Mouse (Mus musculus) midbrain, embryonic 13.5 days (tissue): ENCODE measurements around the gene Fam229b. TPM values are rescaled to one million over a fixed set of nuclear protein-coding genes. Genes with fewer than 3 reads are reported as not detected.

Source experiments
- ATAC-seq: fragments of 200-750 bp; cut with Nextera tagmentation; 2 replicates; pipeline ENCODE4 v1.8.0; 2017; ENCODE audit warnings: mild to moderate bottlenecking, moderate TSS enrichment, moderate library complexity
- H3K27ac ChIP-seq: fragments of 300-500 bp; sonication (generic); 2 replicates; pipeline ENCODE4 v1.5.1; 2015; ENCODE audit warnings: inconsistent platforms, mild to moderate bottlenecking, moderate library complexity
- H3K27me3 ChIP-seq: fragments of 300-500 bp; sonication (generic); 2 replicates; pipeline ENCODE4 v1.6.1; 2015; ENCODE audit warnings: mild to moderate bottlenecking, inconsistent platforms
- H3K36me3 ChIP-seq: fragments of 300-500 bp; sonication (generic); 2 replicates; pipeline ENCODE4 v1.6.1; 2015; ENCODE audit warnings: mild to moderate bottlenecking, inconsistent platforms
- H3K4me1 ChIP-seq: fragments of 300-500 bp; sonication (generic); replicated peaks from 2 replicates; pipeline ENCODE4 v1.6.1; 2015; ENCODE audit warnings: inconsistent platforms
- H3K4me2 ChIP-seq: fragments of 300-500 bp; sonication (generic); replicated peaks from 2 replicates; pipeline ENCODE4 v1.6.1; 2015; ENCODE audit warnings: moderate library complexity, mild to moderate bottlenecking, inconsistent platforms
- H3K4me3 ChIP-seq: fragments of 300-500 bp; sonication (generic); replicated peaks from 2 replicates; pipeline ENCODE4 v1.5.1; 2015; ENCODE audit warnings: mild to moderate bottlenecking, inconsistent platforms
- H3K9ac ChIP-seq: fragments of 300-500 bp; sonication (generic); replicated peaks from 2 replicates; pipeline ENCODE4 v1.6.1; 2015; ENCODE audit warnings: mild to moderate bottlenecking, inconsistent platforms
- H3K9me3 ChIP-seq: fragments of 300-500 bp; sonication (generic); 2 replicates; pipeline ENCODE4 v1.6.1; 2016; ENCODE audit warnings: mild to moderate bottlenecking, inconsistent platforms
- WGBS: fragments of 180-500 bp; shearing (Covaris S2); methylation state at CpG from one replicate; pipeline ENCODE4 v1.1.7; 2015; 5-methylcytosine and 5-hydroxymethylcytosine counted together
- polyA plus RNA-seq: library from polyadenylated mRNA; unstranded; fragments of >200 nt; fragmentation: Nextera tagmentation; extraction: Ambion mirVana; gene quantifications from 2 replicates; pipeline ENCODE4 v1.2.1, GENCODE M21; 2015

Fam229b gene
- 30.6 and 31.7 TPM in 2 replicates for polyA plus RNA-seq

GRCm38 (mm10) chr10:39133462-39134310 is at the start of gene Fam229b, which contains the start of gene Tube1:
Gene Fam229b, minus strand, starts transcription at chr10:39133914.
Gene Tube1, plus strand, starts transcription at chr10:39133976.
- Histone ChIP-seq H3K9me3 (no peaks in the 10 kb centered on the region), H3K27ac (peak within 1 kb of the TSS; percentile 74), H3K4me2 (peak within 1 kb of the TSS; percentile 93), H3K36me3 (peaks cover 14% of the 10 kb centered on the region), H3K4me3 (peak within 1 kb of the TSS; percentile 74), H3K4me1 (peaks cover 22% of the 10 kb centered on the region), H3K27me3 (no peaks in the 10 kb centered on the region), H3K9ac (peak within 1 kb of the TSS; percentile 80)
- peak; percentile 93 for ATAC-seq
- 5% methylated on average over 47 of the region's 47 CpGs for WGBS

- 91% methylated on average over 5 of the region's 5 CpGs for WGBS
- no peak for ATAC-seq
- no peak overlapping the region for H3K27ac ChIP-seq
- H3K4me3 ChIP-seq = no peak overlapping the region
- no peak overlapping the region for H3K9ac ChIP-seq
- H3K4me1 ChIP-seq = peaks cover 17% of the 10 kb centered on the region
- H3K4me2 ChIP-seq = no peak overlapping the region
- peaks cover 4% of the 10 kb centered on the region for H3K9me3 ChIP-seq
- no peaks in the 10 kb centered on the region for H3K36me3 ChIP-seq
- H3K27me3 ChIP-seq = no peaks in the 10 kb centered on the region
Measured at GRCm38 (mm10) chr10:39176981-39177380, 43.3 kb upstream of the Fam229b start.

- WGBS = 46% methylated on average over 13 of the region's 13 CpGs
- H3K27ac ChIP-seq = peak overlapping the region; percentile 96
- H3K27me3 ChIP-seq = peaks cover 4% of the 10 kb centered on the region; the same call in 1 of the 2 replicates
- H3K4me1 ChIP-seq = peaks cover 30% of the 10 kb centered on the region
- peaks cover 1% of the 10 kb centered on the region; the same call in 1 of the 2 replicates for H3K9me3 ChIP-seq
- H3K4me2 ChIP-seq = no peak overlapping the region
- H3K36me3 ChIP-seq = no peaks in the 10 kb centered on the region
- no peak overlapping the region for H3K9ac ChIP-seq
- H3K4me3 ChIP-seq = no peak overlapping the region
- ATAC-seq = no peak
Measured at GRCm38 (mm10) chr10:39173077-39173476, 39.4 kb upstream of the Fam229b start.

- H3K9me3 ChIP-seq = no peaks in the 10 kb centered on the region
- H3K27ac ChIP-seq = peak overlapping the region; percentile 96
- H3K27me3 ChIP-seq = peaks cover 4% of the 10 kb centered on the region; the same call in 1 of the 2 replicates
- ATAC-seq = no peak
- no peak overlapping the region for H3K9ac ChIP-seq
- 79% methylated on average over 6 of the region's 6 CpGs for whole genome bisulfite sequencing
- H3K4me2 ChIP-seq = peak overlapping the region; percentile 63
- no peak overlapping the region for H3K4me3 ChIP-seq
- H3K4me1 ChIP-seq = peaks cover 30% of the 10 kb centered on the region
- H3K36me3 ChIP-seq = no peaks in the 10 kb centered on the region
Measured at GRCm38 (mm10) chr10:39172540-39172931, 38.8 kb upstream of the Fam229b start.

- peak overlapping the region; percentile 42 for H3K4me3 ChIP-seq
- no peaks in the 10 kb centered on the region for H3K9me3 ChIP-seq
- peak; percentile 84 for ATAC-seq
- H3K27ac ChIP-seq = peak overlapping the region; percentile 96
- H3K36me3 ChIP-seq = no peaks in the 10 kb centered on the region
- H3K4me2 ChIP-seq = peak overlapping the region; percentile 63
- peaks cover 30% of the 10 kb centered on the region for H3K4me1 ChIP-seq
- 7% methylated on average over 26 of the region's 26 CpGs for WGBS
- peaks cover 6% of the 10 kb centered on the region; the same call in 1 of the 2 replicates for H3K27me3 ChIP-seq
- H3K9ac ChIP-seq = peak overlapping the region; percentile 70
Measured at GRCm38 (mm10) chr10:39171603-39172539, 38.2 kb upstream of the Fam229b start.

- peak; percentile 93 for ATAC-seq
- Histone ChIP-seq H3K9ac (peak overlapping the region; percentile 70), H3K9me3 (no peaks in the 10 kb centered on the region), H3K27me3 (peaks cover 6% of the 10 kb centered on the region; the same call in 1 of the 2 replicates), H3K4me3 (peak overlapping the region; percentile 42), H3K27ac (peak overlapping the region; percentile 96), H3K36me3 (no peaks in the 10 kb centered on the region), H3K4me1 (peaks cover 36% of the 10 kb centered on the region), H3K4me2 (peak overlapping the region; percentile 63)
- under 1% methylated on average over 19 of the region's 19 CpGs for WGBS
Measured at GRCm38 (mm10) chr10:39171134-39171533, 37.4 kb upstream of the Fam229b start.

- WGBS = 12% methylated on average over 6 of the region's 6 CpGs
- H3K9ac ChIP-seq = no peak overlapping the region; the same call in 1 of the 2 replicates
- no peak overlapping the region for H3K4me3 ChIP-seq
- peak overlapping the region; percentile 63 for H3K4me2 ChIP-seq
- ATAC-seq = peak; percentile 15
- H3K4me1 ChIP-seq = peaks cover 41% of the 10 kb centered on the region
- no peaks in the 10 kb centered on the region for H3K9me3 ChIP-seq
- H3K27me3 ChIP-seq = peaks cover 6% of the 10 kb centered on the region; the same call in 1 of the 2 replicates
- 0 out of 2 replicates have a peak overlapping the region, but pooled peaks have one; percentile 25 for H3K27ac ChIP-seq
- no peaks in the 10 kb centered on the region for H3K36me3 ChIP-seq
Measured at GRCm38 (mm10) chr10:39170706-39171105, 37.0 kb upstream of the Fam229b start.

GRCm38 (mm10) chr10:39170181-39170580 is 36.5 kb upstream of the Fam229b start:
- 8% methylated on average over 8 of the region's 8 CpGs for WGBS

GRCm38 (mm10) chr10:39169642-39170041 is 35.9 kb upstream of the Fam229b start:
- Histone ChIP-seq H3K9me3 (no peaks in the 10 kb centered on the region), H3K36me3 (no peaks in the 10 kb centered on the region), H3K9ac (no peak overlapping the region), H3K27me3 (peaks cover 6% of the 10 kb centered on the region; the same call in 1 of the 2 replicates), H3K4me3 (no peak overlapping the region), H3K4me1 (peaks cover 45% of the 10 kb centered on the region), H3K4me2 (peak overlapping the region; percentile 63; the same call in 1 of the 2 replicates), H3K27ac (0 out of 2 replicates have a peak overlapping the region, but pooled peaks have one; percentile 14)
- no peak for ATAC-seq
- WGBS = 47% methylated on average over 9 of the region's 9 CpGs

More at GRCm38 (mm10) chr10:39170181-39170580, 36.5 kb upstream of the Fam229b start:
- peak overlapping the region; percentile 63 for H3K4me2 ChIP-seq
- H3K9ac ChIP-seq = no peak overlapping the region
- no peak overlapping the region for H3K4me3 ChIP-seq
- H3K27me3 ChIP-seq = peaks cover 6% of the 10 kb centered on the region; the same call in 1 of the 2 replicates
- peaks cover 46% of the 10 kb centered on the region for H3K4me1 ChIP-seq
- ATAC-seq = peak; percentile 7
- H3K36me3 ChIP-seq = no peaks in the 10 kb centered on the region
- H3K9me3 ChIP-seq = no peaks in the 10 kb centered on the region
- H3K27ac ChIP-seq = no peak overlapping the region

GRCm38 (mm10) chr10:39167611-39168010 is 33.9 kb upstream of the Fam229b start:
- Histone ChIP-seq H3K27me3 (peaks cover 6% of the 10 kb centered on the region; the same call in 1 of the 2 replicates), H3K4me3 (no peak overlapping the region), H3K4me1 (peaks cover 44% of the 10 kb centered on the region), H3K4me2 (no peak overlapping the region), H3K9me3 (no peaks in the 10 kb centered on the region), H3K9ac (no peak overlapping the region), H3K27ac (no peak overlapping the region), H3K36me3 (no peaks in the 10 kb centered on the region)
- no peak for ATAC-seq
- 87% methylated on average over 11 of the region's 11 CpGs for WGBS

GRCm38 (mm10) chr10:39165632-39166115 is 32.0 kb upstream of the Fam229b start:
- Histone ChIP-seq H3K9ac (peak overlapping the region; percentile 59), H3K27me3 (peaks cover 6% of the 10 kb centered on the region; the same call in 1 of the 2 replicates), H3K4me2 (peak overlapping the region; percentile 48), H3K4me1 (peaks cover 35% of the 10 kb centered on the region), H3K36me3 (no peaks in the 10 kb centered on the region), H3K27ac (peak overlapping the region; percentile 67), H3K4me3 (peak overlapping the region; percentile 36), H3K9me3 (no peaks in the 10 kb centered on the region)
- ATAC-seq = peak; percentile 35
- 14% methylated on average over 11 of the region's 11 CpGs for WGBS
